Mouse (Mus musculus): ENCODE measurements around the gene Secisbp2l.

The Secisbp2l gene

DNA sequence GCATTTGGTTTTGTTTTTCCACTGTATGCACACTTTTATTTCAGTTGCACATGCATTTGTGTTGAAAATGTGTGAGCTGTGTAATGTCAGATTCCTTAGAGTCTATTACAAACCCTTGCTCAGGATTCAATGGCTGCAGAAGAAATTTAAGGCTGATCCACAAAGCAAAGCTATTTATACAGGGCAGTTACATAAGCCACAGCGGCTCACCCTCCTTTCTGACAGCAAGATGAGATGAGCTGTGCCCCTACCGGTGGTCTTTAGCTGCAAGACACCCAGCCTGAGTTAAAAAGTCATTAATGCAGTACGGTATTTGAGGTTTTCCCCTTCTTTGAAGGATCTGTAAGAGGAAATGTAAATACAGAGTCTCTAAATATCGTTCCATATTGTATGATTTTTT, 1.2 kb upstream of the Secisbp2l start:
- CTCF ChIA-PET, result no interaction called here

- CTCF ChIA-PET, result interaction anchor here (0.6 to 0.7 kb wide), 2 partner anchors 338 to 1245 kb away, joined by 3 to 4 read pairs; no protein-coding TSS in a partner anchor
Measured at GRCm38 (mm10) chr2:125781978-125782718, 522 bp downstream of the Secisbp2l start.

DNA sequence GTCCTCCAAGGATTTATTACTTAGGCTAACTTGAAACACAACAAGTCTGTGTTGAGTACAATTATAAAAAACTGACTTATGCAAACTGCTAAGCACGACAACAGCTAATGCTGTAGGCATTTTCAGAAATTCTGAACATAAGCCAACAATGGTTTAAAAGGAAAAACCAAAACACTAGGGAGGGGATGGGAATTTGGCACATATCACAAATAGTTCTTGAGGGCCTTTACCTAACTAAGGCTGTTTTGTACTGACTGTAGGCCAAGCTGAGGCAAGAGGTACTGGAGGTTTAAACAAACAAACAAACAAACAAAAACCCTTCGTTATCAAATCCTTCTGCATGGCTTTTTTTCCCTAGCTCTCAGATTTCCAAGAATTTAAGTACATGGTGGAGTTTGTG, 1.7 kb downstream of the Secisbp2l start:
- CTCF ChIA-PET, result no interaction called here

DNA sequence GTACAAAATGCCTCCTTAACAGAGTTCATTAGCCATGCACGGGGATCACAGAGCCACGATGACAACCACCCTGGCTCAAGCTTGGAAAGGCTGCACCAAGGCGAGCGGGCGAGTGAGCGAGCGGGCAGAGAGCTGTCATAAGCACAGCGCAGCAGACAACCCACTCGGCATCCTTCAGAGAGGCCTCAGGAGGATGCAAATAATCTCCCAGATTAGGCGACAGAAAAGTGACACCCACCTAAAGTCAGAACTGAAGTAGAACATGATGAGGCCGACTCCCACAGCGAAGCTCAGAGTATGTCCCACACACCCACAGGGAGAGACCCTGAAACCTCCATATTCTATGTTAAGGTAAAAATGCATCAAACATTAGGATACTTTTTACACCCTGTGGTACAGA, 4.3 kb downstream of the Secisbp2l start:
- CTCF ChIA-PET, result interaction anchor here (0.6 kb wide), 1 partner anchor 763 kb away, joined by 5 read pairs; no protein-coding TSS in a partner anchor

GRCm38 (mm10) chr2:125777018-125777417, 5.7 kb downstream of the Secisbp2l start:
- CTCF ChIA-PET, result no interaction called here

DNA sequence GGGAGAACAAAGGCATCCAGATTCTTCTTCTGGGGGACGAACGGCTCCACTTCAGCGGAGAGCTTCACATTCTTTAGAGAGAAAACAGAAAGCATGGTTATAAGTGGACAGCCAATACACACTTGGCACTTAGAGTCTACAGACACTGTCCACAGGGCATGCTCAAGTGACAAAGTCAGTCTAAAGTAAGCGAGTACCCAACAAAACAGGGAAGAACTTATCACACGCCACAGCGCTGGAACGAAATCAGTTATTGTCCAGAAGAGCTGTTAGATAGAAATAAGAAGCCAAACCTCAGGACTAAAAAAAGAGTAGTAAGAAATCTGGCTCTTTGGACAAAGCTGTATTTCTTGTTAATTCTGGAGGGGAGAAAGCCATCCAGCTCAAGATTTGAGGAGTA, 7.0 kb downstream of the Secisbp2l start:
- CTCF ChIA-PET, result no interaction called here

DNA sequence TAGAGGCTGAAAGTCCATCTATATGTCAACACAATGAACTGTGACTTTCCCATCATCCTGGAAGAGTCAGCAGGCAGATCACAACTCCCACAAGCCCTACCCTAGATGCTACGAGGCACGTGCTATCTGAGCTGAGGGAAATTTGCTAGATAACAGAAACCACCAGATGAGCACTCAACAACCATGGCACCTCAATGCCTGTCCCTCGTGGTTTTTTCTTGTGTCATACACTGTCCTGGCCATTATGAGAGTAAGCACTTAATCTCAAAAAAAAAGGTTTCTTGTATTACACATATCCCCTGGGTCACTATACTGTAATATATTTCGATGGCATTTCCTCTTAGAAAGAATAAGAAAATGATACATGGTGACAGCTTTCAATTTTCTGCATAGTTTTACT, 7.8 kb downstream of the Secisbp2l start:
- CTCF ChIA-PET, result interaction anchor here (0.6 kb wide), 1 partner anchor 10 kb away, joined by 3 read pairs; no protein-coding TSS in a partner anchor

DNA sequence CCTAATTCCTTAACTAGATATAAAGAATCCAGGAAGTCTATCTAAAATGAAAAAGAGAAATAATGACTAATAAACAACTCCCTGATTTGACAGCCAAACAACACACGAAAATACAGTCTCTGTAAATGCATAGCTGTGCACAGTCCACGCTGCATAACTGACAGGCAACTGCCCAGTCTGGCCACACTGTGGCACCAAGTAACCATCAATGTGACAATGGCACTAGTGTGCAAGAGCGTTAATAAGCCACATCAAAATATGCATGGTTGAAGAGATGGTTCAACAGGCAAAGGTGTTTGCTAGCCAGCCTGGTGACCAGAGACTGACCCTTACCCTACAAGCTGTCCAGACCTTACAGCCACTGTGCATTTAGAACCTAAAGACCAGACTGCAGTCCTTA, 17.6 kb downstream of the Secisbp2l start:
- CTCF ChIA-PET, result interaction anchor here (0.6 kb wide), 1 partner anchor 10 kb away, joined by 3 read pairs; no protein-coding TSS in a partner anchor

GRCm38 (mm10) chr2:125764531-125764930, 18.1 kb downstream of the Secisbp2l start:
- CTCF ChIA-PET, result interaction anchor here (0.6 kb wide), 1 partner anchor 10 kb away, joined by 3 read pairs; no protein-coding TSS in a partner anchor

GRCm38 (mm10) chr2:125749330-125749729, 33.3 kb downstream of the Secisbp2l start:
- CTCF ChIA-PET, result no interaction called here

DNA sequence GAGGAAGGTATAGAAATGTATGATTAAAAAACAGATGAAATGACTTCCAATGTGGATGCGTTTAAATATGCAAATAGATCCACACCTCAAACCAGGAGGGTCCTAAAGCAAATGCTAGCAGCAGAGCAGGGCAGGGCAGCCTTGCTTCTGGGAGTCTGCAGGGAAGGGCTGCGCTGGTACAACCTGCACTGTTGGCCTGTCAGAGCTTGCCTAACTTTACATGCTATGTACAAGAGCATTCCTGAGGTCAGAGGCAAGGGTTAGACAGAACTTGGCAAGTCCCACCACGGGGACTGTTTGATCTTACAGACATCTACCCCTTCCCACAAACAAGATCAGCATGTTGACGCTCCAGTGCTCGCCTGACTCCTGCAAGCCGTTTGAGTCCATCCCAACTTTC, 43.3 kb downstream of the Secisbp2l start:
- CTCF ChIA-PET, result no interaction called here

DNA sequence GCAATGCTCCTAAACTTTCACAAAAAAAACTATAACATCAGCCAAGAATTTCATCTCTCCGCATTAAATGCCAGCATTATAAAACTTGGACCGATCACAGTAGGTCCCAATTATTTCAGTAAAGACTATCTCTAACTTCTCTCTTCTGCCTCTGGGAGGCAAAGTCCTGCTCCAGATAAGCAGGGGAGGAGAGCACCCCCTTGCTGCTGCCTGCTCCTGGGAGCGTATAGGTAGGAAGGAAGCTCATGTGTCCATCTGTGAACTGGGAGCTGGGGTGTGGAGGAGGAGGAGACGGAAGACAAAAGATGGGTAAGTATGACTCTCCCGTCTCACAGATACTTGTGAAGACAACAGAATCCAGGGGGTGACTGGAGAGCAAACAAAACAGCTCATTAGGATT, 44.0 kb downstream of the Secisbp2l start:
- CTCF ChIA-PET, result no interaction called here

DNA sequence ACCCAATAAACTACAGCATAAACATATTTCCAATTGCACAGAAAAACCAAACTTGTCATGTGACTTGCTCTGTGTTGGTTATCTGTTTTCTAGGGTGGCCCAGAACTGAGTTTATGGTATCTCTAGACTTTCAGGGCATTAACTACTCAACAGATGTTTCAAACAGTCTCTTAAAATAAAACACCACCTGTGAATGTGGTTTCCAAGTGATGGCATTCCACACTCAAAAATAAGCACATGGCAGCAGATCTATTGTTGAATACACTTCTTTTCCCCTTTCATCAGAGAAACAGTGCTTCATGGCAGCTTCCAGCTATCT, 46.7 kb downstream of the Secisbp2l start:
- CTCF ChIA-PET, result no interaction called here

- CTCF ChIA-PET, result interaction anchor here (0.7 kb wide), 1 partner anchor 76 kb away, joined by 3 read pairs; no protein-coding TSS in a partner anchor
Measured at GRCm38 (mm10) chr2:125735333-125736024, 47.2 kb downstream of the Secisbp2l start.

DNA sequence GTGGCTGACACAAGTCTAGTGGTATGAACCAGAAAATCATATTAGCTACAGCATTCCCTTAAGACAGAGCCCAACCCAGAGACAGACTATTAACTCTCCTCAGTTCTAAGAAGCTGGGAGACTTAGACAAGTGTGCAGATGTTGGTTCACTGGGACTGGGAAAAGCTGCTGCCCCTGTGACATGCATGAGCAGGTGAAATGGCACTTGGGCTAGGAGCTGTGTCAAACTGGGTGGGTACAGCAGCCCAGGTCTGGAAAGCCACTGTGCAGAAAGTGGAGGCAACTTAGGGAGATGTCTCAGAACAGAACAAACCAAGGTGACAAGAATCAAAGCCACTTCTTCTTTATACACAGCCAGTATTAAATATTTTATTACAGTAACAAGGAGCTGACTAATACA, 47.9 kb downstream of the Secisbp2l start:
- CTCF ChIA-PET, result interaction anchor here (0.7 kb wide), 1 partner anchor 75 kb away, joined by 3 read pairs; no protein-coding TSS in a partner anchor

DNA sequence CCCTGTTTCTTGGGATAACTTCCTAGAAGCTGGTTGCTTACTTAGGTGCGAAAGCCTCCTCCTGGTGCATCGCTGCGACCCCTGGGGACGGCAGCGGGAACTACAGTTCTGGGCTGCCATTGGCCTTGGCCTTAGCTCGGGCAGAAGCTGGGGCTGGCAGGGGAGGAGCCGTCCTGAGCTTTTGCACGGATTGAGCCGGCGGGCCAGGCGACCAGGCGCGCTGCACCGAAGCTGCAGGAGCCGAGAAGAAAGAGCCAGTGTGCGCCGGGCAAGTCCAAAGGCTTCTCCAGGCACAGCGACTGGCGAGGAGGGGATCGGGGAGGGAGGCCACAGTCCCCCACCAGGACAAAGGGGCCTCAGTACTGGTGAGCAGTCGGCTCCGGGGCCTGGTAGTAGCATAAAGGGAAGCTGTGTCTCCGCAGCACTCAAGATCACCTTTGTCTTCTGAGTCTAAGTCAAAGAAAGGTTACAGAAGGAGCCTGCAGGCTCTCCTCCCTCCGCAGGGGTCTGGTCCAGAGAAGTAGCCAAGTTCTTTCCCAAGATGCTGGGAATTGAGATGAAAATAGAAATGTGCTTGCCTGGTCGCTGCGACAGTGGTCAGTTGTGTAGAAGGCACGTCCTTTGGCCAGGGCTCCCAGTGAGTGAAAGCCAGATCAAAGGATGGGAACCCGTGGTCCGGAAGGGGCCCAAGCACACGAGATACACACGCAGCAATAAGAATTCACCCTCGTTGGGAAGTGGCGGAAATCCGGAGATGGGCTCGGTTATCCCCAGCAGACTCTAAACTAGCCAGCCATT, 50.7 kb downstream of the Secisbp2l start:
- CTCF ChIA-PET, result no interaction called here

GRCm38 (mm10) chr2:125724546-125725114, 58.0 kb downstream of the Secisbp2l start:
- CTCF ChIA-PET, result interaction anchor here (0.6 to 1.2 kb wide), 3 partner anchors 15 to 162 kb away, joined by 4 to 7 read pairs (median 4); no protein-coding TSS in a partner anchor

- CTCF ChIA-PET, result interaction anchor here (0.5 to 1.2 kb wide), 2 partner anchors 16 to 162 kb away, joined by 5 to 7 read pairs; no protein-coding TSS in a partner anchor
Measured at GRCm38 (mm10) chr2:125724086-125724430, 58.6 kb downstream of the Secisbp2l start, which contains the start of gene Shc4. TSS of gene Shc4 (minus strand) at chr2:125724148.

DNA sequence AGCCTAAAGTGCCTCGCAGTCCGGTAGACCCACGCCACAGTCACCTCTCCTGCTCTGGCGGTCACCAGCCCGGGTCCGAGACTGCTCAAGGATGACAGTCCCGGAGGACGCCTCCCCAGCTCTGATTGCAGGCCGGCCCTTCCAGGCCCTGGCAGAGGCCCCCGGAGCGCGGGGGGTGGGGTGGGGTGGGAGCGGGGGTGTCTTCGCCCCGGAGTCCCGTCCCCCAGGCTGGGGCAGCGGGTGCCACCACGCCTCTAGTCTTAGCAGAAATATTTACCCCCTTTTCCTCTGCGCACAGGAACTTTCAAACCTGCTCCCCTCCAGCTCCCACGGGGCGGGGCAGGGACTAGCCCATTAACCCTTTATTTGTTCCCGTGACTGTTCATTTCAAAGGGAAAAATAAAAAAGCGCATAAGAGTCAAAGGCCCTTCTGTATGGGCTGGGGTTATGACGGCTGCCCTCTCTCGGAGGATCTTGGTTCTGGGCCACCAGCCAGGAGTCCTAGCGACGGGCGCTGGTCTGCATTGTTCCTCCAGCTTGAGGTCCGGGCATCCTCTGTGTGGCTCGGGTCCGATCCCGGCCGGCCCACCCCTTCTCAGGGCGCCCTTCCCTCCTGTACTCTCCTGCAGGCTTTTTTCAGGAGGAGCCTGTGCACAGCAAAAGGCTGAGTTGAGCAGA, 59.1 kb downstream of the Secisbp2l start:
- CTCF ChIA-PET, result interaction anchor here (0.5 to 1.2 kb wide), 2 partner anchors 15 to 163 kb away, joined by 5 to 7 read pairs; no protein-coding TSS in a partner anchor

GRCm38 (mm10) chr2:125723086-125723407, 59.6 kb downstream of the Secisbp2l start:
- CTCF ChIA-PET, result no interaction called here

- CTCF ChIA-PET, result no interaction called here
Measured at GRCm38 (mm10) chr2:125716599-125716998, 66.1 kb downstream of the Secisbp2l start.
